Mouse (Mus musculus) forebrain, embryonic 13.5 days (tissue): ENCODE data around the gene Slc25a53. TPM values are rescaled to one million over a fixed set of nuclear protein-coding genes. Genes with fewer than 3 reads are reported as not detected.
"Not testable (repeated sequence)": the region's sequence is repeated elsewhere in the genome, so short reads cannot be mapped to it uniquely, and the experiment has no call there.

Experiments used
- ATAC-seq: fragments of 200-750 bp; cut with Nextera tagmentation; 2 replicates; pipeline ENCODE4 v1.8.0; 2017
- H3K27ac ChIP-seq: fragments of 300-500 bp; sonication (generic); 2 replicates; pipeline ENCODE4 v1.5.1; 2015; ENCODE audit warnings: inconsistent platforms, mild to moderate bottlenecking, moderate library complexity
- H3K27me3 ChIP-seq: fragments of 300-500 bp; sonication (generic); 2 replicates; pipeline ENCODE4 v1.6.1; 2015; ENCODE audit warnings: mild to moderate bottlenecking, inconsistent platforms
- H3K36me3 ChIP-seq: fragments of 300-500 bp; sonication (generic); 2 replicates; pipeline ENCODE4 v1.6.1; 2015; ENCODE audit warnings: mild to moderate bottlenecking, inconsistent platforms; ENCODE audit not compliant: poor library complexity, severe bottlenecking
- H3K4me1 ChIP-seq: fragments of 300-500 bp; sonication (generic); 2 replicates; pipeline ENCODE4 v1.6.1; 2015; ENCODE audit warnings: inconsistent platforms
- H3K4me2 ChIP-seq: fragments of 300-500 bp; sonication (generic); 2 replicates; pipeline ENCODE4 v1.6.1; 2015; ENCODE audit warnings: inconsistent platforms, mild to moderate bottlenecking, moderate library complexity
- H3K4me3 ChIP-seq: fragments of 300-500 bp; sonication (generic); 2 replicates; pipeline ENCODE4 v1.5.1; 2015; ENCODE audit warnings: mild to moderate bottlenecking, inconsistent platforms
- H3K9ac ChIP-seq: fragments of 300-500 bp; sonication (generic); 2 replicates; pipeline ENCODE4 v1.6.1; 2015; ENCODE audit warnings: mild to moderate bottlenecking, inconsistent platforms
- H3K9me3 ChIP-seq: fragments of 300-500 bp; sonication (generic); replicated peaks from 2 replicates; pipeline ENCODE4 v1.6.1; 2016; ENCODE audit warnings: inconsistent platforms
- WGBS: fragments of 180-500 bp; shearing (Covaris S2); methylation state at CpG from one replicate; pipeline ENCODE4 v1.1.7; 2015; 5-methylcytosine and 5-hydroxymethylcytosine counted together
- polyA plus RNA-seq: library from polyadenylated mRNA; unstranded; fragments of >200 nt; fragmentation: Nextera tagmentation; extraction: Ambion mirVana; gene quantifications from 2 replicates; pipeline ENCODE4 v1.2.1, GENCODE M21; 2015

Gene Slc25a53
- polyA plus RNA-seq, 1 experiment from 2014 or later: 14.9 TPM

DNA sequence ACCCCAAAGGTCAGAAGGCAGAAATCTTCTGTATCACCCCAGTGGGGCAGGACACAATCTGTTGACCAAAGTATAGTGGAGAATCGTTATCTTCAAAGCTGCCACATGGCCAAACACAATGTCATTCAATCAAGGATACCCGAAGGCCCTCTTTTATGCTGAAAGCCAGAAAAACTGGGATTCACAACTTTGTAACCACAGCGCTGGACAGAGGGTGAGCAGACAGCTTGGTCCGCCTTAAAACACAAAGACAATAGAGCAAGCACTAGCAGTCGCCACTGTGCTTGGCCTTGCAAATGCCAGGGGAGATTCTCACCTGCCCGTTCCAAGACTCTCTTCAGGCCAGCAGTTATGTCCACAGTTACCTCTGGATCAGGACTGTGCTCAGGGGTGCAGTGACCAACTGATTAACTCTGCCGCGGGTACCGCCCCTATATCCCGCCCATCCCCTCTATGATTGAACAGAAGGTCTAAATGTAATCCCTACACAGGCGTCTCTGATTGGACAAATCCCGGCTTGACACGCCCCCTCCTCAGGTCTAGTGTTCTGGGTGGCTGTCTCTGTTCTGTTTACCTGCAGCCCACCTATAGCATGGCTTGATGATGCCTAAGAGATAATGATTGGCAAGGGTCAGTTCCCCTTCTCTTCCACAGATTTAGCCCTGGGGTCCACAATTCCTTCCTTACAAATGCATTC, 80.4 kb downstream of the Slc25a53 start:
- ATAC-seq: peak; percentile 100
- peak overlapping the region; percentile 40 for H3K4me3 ChIP-seq
- not testable (repeated sequence) for H3K4me1 ChIP-seq, H3K36me3 ChIP-seq, H3K9me3 ChIP-seq, H3K27ac ChIP-seq, H3K27me3 ChIP-seq
- H3K9ac ChIP-seq: 0 out of 2 replicates have a peak overlapping the region, but pooled peaks have one; percentile 40
- WGBS: 22% methylated on average over 13 of the region's 13 CpGs
- H3K4me2 ChIP-seq: peak overlapping the region; percentile 52

DNA sequence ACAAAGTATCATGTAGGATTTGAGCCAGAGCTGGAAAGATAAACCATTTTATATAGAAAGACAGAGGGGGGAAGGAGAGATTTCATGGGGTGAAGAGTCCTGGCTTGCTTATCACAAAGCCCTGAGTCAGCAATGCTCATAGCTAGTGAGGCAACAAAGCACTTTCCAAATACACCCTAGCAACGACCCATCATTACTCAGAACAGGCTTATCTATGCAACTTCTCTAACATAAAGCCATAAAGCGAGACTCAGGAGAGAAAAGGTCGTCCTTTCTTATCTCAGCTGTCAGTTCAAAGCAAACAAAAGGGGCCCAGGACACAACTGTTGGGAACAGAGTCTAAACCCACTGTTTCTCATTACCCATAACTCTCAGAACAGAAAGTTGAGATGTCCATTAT, 100.1 kb downstream of the Slc25a53 start:
- no peak overlapping the region for H3K4me2 ChIP-seq
- WGBS: 69% methylated on average over 3 of the region's 3 CpGs
- no peaks in the 10 kb centered on the region for H3K36me3 ChIP-seq
- H3K27ac ChIP-seq: no peak overlapping the region
- no peak overlapping the region for H3K9ac ChIP-seq
- no peaks in the 10 kb centered on the region for H3K4me1 ChIP-seq
- H3K4me3 ChIP-seq: no peak overlapping the region
- ATAC-seq: no peak
- no peaks in the 10 kb centered on the region; the same call in 1 of the 2 replicates for H3K27me3 ChIP-seq
- no peaks in the 10 kb centered on the region for H3K9me3 ChIP-seq

Other genes starting within 250 kb of the Slc25a53 start
- gene Plp1, start 215.6 kb downstream of the Slc25a53 start, polyA plus RNA-seq: 9.7 and 10.7 TPM in 2 replicates
- 5.8 and 6.3 TPM in 2 replicates for gene Rab9b, start 169.5 kb downstream of the Slc25a53 start, polyA plus RNA-seq
- gene H2bfm, start 111.0 kb downstream of the Slc25a53 start, polyA plus RNA-seq: not detected in 2 replicates
- 96.8 and 112 TPM in 2 replicates for gene Tmsb15b2, start 62.8 kb downstream of the Slc25a53 start, polyA plus RNA-seq
- gene Tmsb15l, start 61.4 kb downstream of the Slc25a53 start, polyA plus RNA-seq: 9.0 and 10.2 TPM in 2 replicates
- gene Tmsb15b1, start 61.4 kb downstream of the Slc25a53 start, polyA plus RNA-seq: 41.2 and 54.6 TPM in 2 replicates
- 192 and 222 TPM in 2 replicates for gene Zcchc18, start 45.1 kb downstream of the Slc25a53 start, polyA plus RNA-seq
- gene Fam199x, start 11.3 kb upstream of the Slc25a53 start, polyA plus RNA-seq: 6.8 and 8.6 TPM in 2 replicates
- gene Esx1, start 83.8 kb upstream of the Slc25a53 start, polyA plus RNA-seq: not detected in 2 replicates